Mouse (Mus musculus) G1E (cell line): ENCODE results near the gene Cfap299.

Experiments
- CTCF ChIP-seq: IDR thresholded peaks from 2 replicates; pipeline ENCODE4 v1.5.1; 2012; ENCODE audit warnings: low read depth, low read length, inconsistent platforms, mixed read lengths
- GATA1 ChIP-seq: IDR thresholded peaks from 2 replicates; pipeline ENCODE4 v1.6.1; 2012; ENCODE audit warnings: borderline replicate concordance, low read length, inconsistent platforms, mixed read lengths
- GATA2 ChIP-seq: IDR thresholded peaks from 2 replicates; pipeline ENCODE4 v1.6.1; 2012; ENCODE audit warnings: low read depth, low read length, inconsistent platforms, borderline replicate concordance
- POLR2AphosphoS5 ChIP-seq: IDR thresholded peaks from 2 replicates; pipeline ENCODE4 v1.6.1; 2012; ENCODE audit warnings: low read depth, low read length, inconsistent platforms; ENCODE audit not compliant: insufficient replicate concordance
- TAL1 ChIP-seq: conservative IDR thresholded peaks from 2 replicates; pipeline ENCODE4 v1.6.1; 2012; ENCODE audit warnings: low read depth, low read length, inconsistent platforms, mixed read lengths

GRCm38 (mm10) chr5:98438686-98439085 is 109.6 kb downstream of the Cfap299 start:
- TF ChIP-seq CTCF, result no peak
- no peak for TF ChIP-seq TAL1
- no peak for TF ChIP-seq GATA1
- no peak for TF ChIP-seq POLR2AphosphoS5
- TF ChIP-seq GATA2, result no peak
